Mouse (Mus musculus): ENCODE measurements around the gene Dennd1b. TPM values are rescaled to one million over a fixed set of nuclear protein-coding genes. Genes with fewer than 3 reads are reported as not detected.

The Dennd1b gene
- total RNA-seq, 2 experiments from 2014 or later: 23.1 to 24.4 TPM

DNA sequence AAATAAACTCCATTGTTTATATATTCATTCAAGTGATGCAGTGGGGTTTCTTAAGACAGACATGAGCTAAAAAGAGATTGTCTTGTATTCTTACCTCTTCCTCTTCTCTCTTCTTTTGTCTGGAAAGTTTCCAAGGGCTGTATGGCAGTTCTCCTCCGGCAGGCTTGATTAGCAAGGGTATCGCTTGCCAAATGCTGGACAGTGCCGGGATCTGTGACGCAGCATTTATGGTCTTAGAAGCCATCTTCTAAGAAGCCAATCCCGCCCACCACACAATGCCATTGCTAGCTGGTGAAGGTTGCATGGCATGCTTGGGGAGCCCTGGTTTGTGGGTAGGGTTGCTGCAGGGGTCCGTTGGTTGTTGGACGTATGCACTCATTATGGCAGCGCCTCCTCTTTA lies 115.8 kb downstream of the Dennd1b start:
- DNase-seq (ENCODE audit: low spot score in 2 of 2): no peak

DNA sequence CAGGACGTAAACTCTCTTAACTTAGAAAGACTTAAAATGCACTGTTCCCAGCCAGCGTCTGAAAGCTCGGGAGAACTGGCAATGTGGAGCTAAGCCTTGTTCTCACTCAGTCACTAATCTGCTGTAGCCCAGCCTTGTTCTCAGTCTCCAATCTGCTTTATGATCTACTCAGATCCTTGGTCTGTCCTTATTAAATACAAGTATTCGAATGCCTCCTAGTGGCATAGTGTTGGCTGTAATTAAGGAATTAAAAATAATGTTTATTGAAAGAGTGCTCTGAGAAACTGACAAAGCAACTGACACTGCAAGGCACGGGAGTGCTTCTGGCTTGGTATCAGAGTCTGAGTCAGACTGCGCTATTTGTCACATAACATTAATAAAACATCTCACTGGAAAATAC lies 116.3 kb downstream of the Dennd1b start:
- peak in 1 of 2 experiments; percentile 19 for DNase-seq (ENCODE audit: low spot score in 2 of 2)

DNA sequence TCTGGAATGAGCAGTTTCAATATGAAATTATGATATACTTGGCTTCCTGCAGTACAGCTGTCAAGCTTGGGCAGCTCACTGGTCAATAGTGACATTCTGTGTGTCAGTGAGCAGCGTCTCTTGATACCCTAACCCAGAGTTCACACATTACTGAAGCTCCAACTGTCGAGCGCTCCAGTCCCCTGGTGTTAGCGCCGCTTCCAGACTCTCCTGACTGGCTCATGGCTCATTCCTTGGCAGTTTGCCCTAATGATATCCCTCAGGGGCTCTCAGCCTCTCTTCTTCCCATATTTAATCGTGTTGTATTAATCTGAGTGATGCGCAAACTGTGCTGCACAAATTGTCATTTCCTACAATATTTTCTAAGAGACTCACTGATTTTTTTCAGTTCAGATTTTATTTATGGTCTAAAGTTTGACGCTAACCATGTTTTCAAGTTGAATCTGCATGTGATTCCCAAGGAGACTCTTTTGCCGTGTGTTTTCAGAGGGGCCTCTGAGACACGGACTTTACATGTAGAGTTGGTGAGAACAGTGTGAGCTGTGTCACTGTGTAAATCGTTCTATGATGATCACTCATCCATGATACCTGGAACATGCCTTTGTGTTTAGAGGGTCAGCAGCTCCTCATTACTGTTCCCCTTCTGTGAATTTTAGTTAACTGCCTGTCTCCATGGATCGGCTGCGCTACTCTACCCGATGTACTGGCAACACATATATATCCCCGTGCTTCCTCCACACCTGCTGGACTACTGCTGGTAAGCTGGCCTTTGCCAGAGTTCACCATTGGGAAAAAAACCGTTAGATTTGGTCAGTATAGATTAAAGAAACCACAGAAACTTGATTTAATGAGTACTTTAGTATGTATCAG lies 117.5 kb downstream of the Dennd1b start:
- peak in 1 of 2 experiments; percentile 41 for DNase-seq (ENCODE audit: low spot score in 2 of 2)

DNA sequence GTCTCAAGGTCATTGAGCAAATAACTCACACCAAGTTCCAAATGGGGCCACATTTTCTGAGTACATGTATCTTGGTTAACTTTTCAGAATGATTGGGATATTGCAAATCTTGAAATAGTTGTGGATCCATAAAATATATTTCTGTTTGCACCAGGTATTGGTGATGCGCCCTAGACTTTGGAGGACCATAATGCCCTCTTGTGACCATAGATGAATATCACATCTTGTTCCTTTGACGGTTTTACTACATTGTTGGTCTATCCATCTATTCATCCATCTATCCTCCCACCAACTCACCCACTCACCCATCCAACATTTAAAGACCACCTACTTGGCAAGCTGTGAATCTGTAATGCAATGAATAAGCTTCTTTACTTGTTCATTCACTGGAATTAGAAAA lies 120.1 kb downstream of the Dennd1b start:
- DNase-seq (ENCODE audit: low spot score in 2 of 2): no peak

DNA sequence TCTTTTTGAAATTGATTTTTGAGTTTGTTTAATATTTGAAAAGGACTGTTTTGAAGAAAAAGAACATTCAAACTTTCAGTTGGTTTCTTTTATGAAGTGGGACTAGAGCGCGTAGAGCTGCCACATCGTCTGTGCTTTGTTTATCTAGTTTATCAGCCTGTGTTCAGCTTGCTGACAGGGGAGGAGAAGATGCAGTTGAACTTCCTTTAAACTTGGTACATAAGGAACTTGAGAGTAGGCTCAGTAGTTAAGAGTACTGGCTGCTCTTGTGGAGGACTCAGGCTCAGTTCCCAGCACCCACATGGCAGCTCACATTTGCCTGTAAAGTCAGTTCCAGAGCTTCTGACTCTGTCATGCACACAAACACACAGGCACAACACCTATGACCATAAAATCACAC lies 124.3 kb downstream of the Dennd1b start:
- no peak for DNase-seq (ENCODE audit: low spot score in 2 of 2)

DNA sequence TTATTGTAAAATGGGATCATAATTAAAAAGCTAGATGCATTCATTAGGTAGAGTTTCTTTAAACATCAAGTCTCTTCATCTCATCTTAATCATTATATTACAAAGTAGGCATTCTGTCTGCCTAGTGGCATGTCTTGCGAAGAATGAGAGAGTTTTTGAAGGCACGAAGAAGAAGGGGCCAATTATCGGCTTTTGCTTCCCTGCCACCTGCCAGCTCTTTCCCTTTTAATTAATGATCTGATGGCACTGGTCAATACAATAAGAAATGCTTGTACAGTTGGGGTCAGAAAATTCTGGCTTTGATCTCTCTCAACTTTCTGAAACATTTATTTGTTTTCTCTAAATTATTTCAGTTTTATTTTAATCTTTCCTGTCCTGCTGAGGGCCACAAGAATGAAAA lies 127.5 kb downstream of the Dennd1b start:
- DNase-seq (ENCODE audit: low spot score in 2 of 2): no peak

DNA sequence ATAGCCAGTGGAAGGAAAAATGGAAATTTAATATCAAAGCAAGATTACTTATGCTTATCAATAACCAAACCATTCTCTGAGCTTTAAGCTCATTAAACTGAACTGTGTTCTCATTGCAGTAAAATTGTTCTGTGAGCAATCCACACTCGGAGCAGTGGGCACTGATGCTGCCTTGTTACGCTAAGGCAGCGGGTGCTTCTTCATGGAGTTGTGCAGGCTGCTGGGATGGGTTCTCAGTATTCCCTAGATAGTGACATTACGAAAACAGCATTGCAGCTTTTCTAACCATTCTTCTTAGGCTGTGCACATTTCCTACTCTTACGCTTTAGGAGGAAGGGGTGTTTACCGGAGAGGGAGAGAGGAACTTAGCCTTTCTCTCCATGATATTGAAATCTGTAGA lies 128.5 kb downstream of the Dennd1b start:
- DNase-seq (ENCODE audit: low spot score in 2 of 2): no peak

DNA sequence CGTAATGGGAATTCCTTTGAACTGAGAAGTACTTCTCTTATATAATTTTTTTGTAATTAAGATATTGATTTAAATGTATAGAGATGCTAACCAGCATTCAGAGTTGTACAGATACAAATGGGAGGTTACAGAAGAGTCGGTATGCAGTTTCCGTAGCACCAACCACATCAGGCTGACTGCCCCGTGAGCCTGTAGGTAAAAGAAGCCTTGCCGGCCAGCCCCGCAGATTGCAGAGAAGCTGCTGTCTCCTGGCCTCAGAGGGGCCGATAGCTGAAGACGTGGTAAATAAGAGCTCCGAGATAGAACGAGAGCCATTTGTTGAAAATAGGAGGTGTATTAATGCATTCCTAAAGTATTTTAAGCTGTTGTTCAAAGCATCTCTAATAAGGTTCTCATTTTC lies 128.9 kb downstream of the Dennd1b start:
- no peak for DNase-seq (ENCODE audit: low spot score in 2 of 2)

DNA sequence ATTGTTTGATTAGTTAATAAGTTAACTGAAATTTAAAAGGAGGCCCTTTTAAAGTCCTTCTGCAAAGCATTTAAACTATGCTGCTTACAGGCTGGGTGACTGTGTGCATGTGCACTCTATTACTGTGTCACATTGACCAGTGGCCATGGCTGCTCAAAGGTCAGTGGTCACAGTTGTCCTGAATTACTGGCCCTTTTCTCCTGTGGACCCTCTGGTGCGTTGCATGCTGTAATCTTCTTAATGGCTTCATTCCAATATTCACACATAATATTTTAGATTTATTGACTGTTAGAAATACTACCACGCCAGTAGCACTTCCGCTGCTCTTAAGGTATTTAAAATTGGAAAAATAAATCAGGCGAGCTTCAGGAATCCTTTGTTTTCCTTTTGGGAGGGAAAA lies 129.5 kb downstream of the Dennd1b start:
- no peak for DNase-seq (ENCODE audit: low spot score in 2 of 2)

DNA sequence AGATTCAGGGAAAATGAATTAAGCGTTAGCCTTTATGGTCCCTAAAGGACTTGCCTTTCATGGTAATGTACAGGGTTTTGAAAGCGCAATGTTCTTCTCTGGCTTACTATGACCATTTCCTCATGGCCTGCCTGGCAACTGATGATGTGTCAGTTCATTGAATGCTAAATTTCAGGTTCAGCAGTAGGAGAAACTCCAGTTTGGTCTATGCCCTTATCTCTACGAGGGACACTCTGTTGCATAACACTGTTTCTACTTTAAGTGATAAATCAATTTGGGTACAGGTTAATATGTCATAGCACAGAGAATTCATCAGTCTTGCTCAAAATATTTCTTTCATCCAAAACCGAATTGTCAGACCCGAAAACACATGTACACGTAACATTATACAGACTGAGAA lies 133.1 kb downstream of the Dennd1b start:
- no peak for DNase-seq (ENCODE audit: low spot score in 2 of 2)

DNA sequence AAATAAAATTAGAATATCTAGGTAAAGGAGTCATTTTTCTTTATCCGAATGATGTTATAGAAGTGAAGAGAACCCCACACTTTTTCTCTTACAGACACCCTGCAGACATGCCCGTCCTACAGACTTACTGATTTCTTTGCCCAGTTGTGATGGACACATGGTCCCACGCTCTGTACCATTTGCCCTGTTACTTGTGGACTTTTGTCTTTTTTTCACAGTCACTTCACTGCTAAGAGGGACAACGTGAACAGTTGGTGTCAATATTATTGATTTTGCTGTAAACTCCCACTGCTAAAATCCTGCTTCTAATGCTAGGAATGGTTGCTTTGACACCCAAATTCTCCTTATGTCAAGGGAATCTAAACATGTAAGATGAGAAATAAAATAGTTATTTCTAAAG lies 134.9 kb downstream of the Dennd1b start:
- DNase-seq (ENCODE audit: low spot score in 2 of 2): no peak

DNA sequence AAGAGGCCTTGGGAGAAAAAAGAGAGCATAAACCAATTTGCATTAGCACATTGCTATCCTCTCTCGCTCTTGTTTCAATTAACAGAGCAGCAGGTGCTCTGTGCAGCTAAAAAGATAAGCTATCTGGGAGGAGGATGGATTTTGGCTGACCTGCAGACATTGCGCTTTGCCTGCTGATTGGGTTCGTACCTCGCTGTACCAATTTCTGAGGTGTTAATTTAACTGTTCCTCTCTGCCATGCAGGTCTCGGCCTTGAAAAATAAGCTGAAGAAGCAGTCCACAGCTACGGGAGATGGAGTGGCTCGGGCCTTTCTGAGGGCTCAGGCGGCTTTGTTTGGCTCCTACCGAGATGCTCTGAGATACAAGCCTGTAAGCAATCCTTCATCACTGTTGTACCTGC lies 138.5 kb downstream of the Dennd1b start:
- no peak for DNase-seq (ENCODE audit: low spot score in 2 of 2)

DNA sequence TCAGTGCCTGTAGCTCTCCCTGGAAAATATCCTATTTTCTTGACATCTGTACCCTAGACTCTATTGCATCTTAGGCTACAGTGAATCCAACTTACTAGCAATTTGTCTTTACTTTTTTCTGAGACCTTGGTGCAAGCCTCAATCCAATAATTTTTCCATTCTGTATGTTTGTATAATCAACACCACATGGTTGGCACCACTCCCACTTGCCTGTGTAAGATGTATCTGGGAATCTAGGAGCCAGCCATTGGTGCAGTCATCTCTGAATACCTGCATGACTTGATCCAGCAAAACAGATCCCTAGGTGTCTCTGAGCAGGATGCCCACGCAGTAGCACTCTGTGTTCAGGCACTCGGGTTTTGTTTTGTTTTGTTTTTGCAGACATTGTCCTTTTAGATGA lies 145.0 kb downstream of the Dennd1b start:
- no peak for DNase-seq (ENCODE audit: low spot score in 2 of 2)

DNA sequence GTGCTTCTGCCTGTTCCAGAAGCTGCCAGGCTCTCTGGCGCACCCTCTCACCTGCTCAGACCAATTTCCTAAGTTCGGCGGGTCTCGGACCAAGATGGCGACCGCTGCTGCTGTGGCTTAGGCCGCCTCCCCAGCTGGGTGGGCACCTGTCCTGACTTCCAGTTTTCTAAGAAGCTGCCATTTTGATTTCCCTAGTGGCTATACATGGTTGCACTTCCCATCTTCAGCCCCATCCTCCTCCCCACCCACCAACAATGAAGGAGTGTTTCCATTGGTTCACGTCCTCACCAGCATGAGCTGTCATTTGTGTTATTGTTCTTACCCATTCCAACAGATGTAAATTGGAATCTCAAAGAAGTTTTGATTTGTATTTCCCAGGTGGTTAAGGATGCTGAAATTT lies 159.4 kb downstream of the Dennd1b start:
- DNase-seq (ENCODE audit: low spot score in 2 of 2): no peak

DNA sequence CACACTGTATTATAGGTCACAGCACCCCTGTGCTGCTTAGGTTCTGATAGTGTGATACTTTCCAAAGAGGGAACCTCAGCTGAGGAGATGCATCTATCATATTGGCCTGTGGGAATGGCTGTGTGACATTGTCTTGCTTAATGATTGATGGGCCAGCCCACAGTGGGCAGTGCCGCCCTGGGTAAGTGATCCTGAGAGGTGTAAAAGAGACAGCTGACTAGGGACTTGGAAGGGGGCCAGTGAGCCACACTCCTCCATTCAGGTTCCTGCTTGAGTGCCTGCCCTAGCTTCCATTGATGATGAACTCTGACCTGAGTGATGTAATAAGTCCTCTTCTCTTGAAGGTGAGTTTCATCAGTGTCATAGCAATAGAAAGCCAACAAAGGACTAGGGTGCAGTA lies 176.4 kb downstream of the Dennd1b start:
- DNase-seq (ENCODE audit: low spot score in 2 of 2): no peak

DNA sequence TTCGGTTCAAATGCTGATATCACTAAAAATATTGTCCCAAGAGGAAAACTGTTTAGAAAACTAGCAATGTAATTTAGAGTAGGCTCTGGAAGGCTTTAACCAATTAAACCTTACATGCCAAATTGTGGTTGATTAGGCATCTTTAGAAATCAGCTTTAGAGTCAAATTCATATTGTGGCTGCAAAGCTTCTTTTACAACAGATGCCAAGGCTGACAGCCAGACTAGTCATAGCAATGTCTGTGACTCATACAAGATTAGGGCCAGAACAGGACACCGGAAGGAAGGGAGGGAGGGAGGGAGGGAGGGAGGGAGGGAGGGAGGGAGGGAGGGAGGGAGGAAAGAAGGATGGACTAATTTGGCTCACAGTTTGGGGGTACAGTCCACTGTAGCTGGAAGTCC lies 182.3 kb downstream of the Dennd1b start:
- no peak for DNase-seq (ENCODE audit: low spot score in 2 of 2)

DNA sequence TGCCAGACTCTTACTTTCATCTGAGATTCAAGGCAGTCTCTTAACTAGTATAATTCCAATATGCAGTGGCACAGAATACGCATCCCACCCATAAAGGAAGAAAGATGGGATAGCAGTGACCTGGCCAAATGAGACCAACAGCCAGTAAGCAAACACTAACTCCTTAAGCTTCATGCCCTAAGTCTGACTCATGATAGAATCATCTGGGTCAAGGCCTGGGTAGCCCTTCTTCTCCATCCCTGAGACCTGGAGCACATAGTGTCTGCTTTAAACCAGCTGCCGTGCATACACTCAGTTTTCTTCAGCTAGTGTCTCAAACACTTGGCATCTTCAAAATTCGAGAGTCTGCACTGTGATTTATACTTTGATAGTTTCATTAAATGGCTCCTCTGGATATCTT lies 183.1 kb downstream of the Dennd1b start:
- no peak for DNase-seq (ENCODE audit: low spot score in 2 of 2)

DNA sequence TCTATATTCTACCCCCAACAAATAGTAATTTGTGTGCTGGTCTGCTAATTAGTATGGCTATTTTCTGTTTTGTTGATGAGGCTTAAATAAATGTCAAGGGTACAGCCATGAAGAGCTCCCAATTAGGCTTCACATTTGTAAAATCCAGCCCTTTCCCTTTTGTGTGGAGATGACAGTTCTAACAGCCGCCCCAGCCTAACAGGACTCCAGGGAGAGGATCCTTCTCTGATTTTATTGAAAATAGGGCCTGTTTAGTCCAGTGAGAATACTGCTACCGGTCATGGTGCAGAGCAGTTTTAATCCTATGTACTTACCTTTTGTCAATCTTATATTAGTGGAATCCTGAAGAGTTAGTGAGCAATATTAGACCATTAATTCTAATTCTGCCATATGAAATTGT lies 189.8 kb downstream of the Dennd1b start:
- DNase-seq (ENCODE audit: low spot score in 2 of 2): no peak

DNA sequence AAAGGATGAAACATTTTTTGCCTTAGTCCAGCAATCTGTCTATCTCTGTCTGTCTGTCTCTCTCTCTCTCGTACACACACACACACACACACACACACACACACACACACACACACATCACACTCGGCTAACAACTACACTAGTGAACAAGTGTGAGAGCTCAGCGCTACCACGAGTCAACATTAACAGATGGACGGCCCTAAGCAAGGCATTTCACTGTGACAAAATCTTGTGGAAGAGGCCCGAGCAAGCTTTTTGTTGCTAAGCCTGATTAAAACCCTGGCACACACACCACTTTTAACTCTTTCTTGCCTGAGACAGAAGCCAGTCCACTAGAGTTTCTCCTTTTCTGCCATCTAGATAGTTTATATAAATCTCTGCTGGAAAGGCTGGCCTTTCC lies 190.3 kb downstream of the Dennd1b start:
- no peak for DNase-seq (ENCODE audit: low spot score in 2 of 2)

DNA sequence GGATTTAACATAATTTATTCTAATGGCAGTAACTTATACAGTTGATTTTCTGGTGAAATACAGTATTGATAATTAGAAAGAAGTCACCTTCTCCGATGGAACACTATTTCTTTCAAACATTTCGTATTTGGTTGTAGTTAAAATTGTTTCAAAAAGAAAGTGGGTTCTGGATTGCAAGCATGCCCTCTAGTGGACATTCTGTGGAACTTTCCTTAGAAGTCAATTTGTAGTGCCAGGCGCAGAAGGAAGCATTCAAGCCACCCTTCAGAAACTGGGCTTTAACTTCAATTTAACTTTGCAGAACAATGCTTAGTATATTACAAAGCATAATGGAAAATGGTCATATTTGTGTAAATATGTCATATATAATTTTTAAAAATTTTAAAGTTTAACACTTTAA lies 193.2 kb downstream of the Dennd1b start:
- DNase-seq (ENCODE audit: low spot score in 2 of 2): no peak

DNA sequence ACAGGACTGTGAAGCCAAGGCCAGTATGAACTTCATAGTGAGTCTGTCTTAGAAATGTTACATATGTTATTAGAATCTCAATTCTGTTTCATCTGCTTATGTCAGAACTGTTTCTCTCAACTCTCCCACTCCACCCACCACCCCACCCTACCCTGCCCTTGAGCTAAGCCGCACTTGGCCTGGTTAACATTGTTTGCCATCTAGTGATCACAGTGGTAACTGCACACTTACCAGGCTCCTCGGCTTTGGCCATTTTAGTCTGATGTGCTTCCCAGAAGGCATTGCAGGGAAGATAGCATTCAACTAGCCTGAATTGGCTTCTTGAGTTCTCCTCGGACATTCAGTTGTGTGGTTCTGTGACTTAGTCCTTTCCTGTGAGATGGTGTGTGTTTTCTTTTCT lies 198.4 kb downstream of the Dennd1b start:
- DNase-seq (ENCODE audit: low spot score in 2 of 2): no peak

DNA sequence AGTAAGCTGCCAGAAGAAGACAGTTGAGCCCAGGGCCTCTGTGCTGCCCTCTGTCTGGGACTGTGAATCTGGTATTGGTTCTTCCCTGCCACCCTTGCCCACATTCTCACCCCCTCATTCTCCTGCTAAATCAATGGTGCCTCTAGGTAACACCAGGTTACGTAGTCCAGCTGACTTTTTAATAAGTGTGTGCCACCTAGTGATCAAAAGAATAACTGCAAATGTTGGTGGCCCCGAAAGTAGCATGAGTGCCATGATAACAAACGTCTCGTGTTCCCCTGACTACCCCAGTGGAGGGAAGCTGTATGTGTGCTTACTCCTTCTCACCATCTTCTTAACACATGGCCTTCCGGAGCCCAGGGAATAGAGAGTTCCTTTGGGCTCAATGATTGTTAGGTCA lies 199.6 kb downstream of the Dennd1b start:
- peak; percentile 26 to 30 for DNase-seq (ENCODE audit: low spot score in 2 of 2)

DNA sequence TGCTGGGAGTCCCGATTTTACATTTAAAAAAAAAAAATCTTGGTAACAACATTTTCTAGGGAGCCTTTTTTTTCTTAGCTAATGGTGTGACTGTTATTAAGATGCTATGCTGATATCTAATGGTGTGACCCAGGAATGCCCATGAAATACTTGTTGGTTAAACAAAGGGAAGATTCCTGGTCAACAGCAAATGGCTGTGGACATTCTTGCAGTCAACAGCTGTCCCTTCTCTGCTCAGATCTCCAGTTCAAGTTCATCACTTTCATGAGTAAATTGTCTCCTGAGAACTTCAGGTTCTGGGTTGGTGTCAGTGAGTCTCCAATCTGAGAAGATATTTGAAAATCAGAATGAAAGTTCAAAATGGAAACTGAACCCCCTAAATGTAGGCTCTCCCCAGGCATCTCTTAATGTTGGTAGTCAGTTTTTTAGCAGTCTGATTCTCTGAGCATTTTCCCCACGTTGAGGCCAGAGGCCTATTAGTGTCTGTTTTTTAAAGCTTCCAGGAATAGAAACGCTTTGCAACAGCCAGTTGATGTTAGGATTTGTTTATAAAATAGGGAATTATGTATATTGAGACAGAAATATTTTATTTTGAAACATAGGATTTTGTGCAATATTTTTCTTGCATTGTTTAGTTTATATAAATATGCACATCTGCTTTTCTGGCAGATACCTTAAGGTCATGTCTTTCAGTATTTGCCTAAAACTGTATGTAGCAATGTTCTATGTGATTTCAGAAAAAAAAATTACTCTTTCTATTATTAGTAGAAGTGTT lies 211.0 kb downstream of the Dennd1b start:
- DNase-seq (ENCODE audit: low spot score in 2 of 2): no peak
